Mouse (Mus musculus) limb, embryonic 11.5 days (tissue): Measurements from ENCODE around the gene Nanos2. TPM values are rescaled to one million over a fixed set of nuclear protein-coding genes. Genes with fewer than 3 reads are reported as not detected.
A peak's percentile ranks its signal among the peaks of the same experiment; 100 is the strongest.

Source experiments
- ATAC-seq: fragments of 200-750 bp; cut with Nextera tagmentation; 2 replicates; pipeline ENCODE4 v1.8.0; 2017; ENCODE audit warnings: low read depth; ENCODE audit not compliant: insufficient number of reproducible peaks, low FRiP score, low TSS enrichment
- DNase-seq: peaks from one replicate; pipeline ENCODE4 v3.0.0-alpha.2; 2015; ENCODE audit warnings: low spot score
- H3K27ac ChIP-seq: fragments of 300-500 bp; sonication (generic); replicated peaks from 2 replicates; pipeline ENCODE4 v1.5.1; 2014; ENCODE audit warnings: low read depth, mild to moderate bottlenecking, low read length
- H3K27me3 ChIP-seq: fragments of 300-500 bp; sonication (generic); 2 replicates; pipeline ENCODE4 v1.6.1; 2014; ENCODE audit warnings: mild to moderate bottlenecking, low read length, mixed read lengths; ENCODE audit not compliant: control insufficient read depth, insufficient read depth
- H3K36me3 ChIP-seq: fragments of 300-500 bp; sonication (generic); 2 replicates; pipeline ENCODE4 v1.6.1; 2014; ENCODE audit warnings: mild to moderate bottlenecking, low read length, moderate library complexity, mixed read lengths; ENCODE audit not compliant: control insufficient read depth, insufficient read depth
- H3K4me1 ChIP-seq: fragments of 300-500 bp; sonication (generic); 2 replicates; pipeline ENCODE4 v1.6.1; 2014; ENCODE audit warnings: low read length, mixed read lengths; ENCODE audit not compliant: control insufficient read depth, insufficient read depth
- H3K4me2 ChIP-seq: fragments of 300-500 bp; sonication (generic); 2 replicates; pipeline ENCODE4 v1.6.1; 2014; ENCODE audit warnings: low read depth, mild to moderate bottlenecking, moderate library complexity; ENCODE audit not compliant: severe bottlenecking
- H3K4me3 ChIP-seq: fragments of 300-500 bp; sonication (generic); 2 replicates; pipeline ENCODE4 v1.5.1; 2014; ENCODE audit warnings: low read depth, low read length
- H3K9ac ChIP-seq: fragments of 300-500 bp; sonication (generic); 2 replicates; pipeline ENCODE4 v1.6.1; 2014; ENCODE audit warnings: mild to moderate bottlenecking, low read length
- H3K9me3 ChIP-seq: fragments of 300-500 bp; sonication (generic); 2 replicates; pipeline ENCODE4 v1.6.1; 2016; ENCODE audit warnings: low read length; ENCODE audit not compliant: control insufficient read depth
- WGBS: fragments of 180-500 bp; shearing (Covaris S2); extraction: QIAGEN DNeasy Blood & Tissue Kit; methylation state at CpG from one replicate; pipeline ENCODE4 v1.1.7; 2014; 5-methylcytosine and 5-hydroxymethylcytosine counted together
- polyA plus RNA-seq: library from polyadenylated mRNA; unstranded; fragments of >200 nt; fragmentation: Nextera tagmentation; extraction: Ambion mirVana; gene quantifications from 2 replicates; pipeline ENCODE4 v1.2.1, GENCODE M21; 2014

Nanos2 gene
- polyA plus RNA-seq, result not detected in 2 replicates

GRCm38 (mm10) chr7:18987100-18987499 lies at the start of gene Nanos2:
Gene Nanos2 (plus strand): TSS chr7:18987400.
- Histone ChIP-seq H3K9ac (no peak within 1 kb of the TSS), H3K36me3 (no peaks in the 10 kb centered on the region), H3K9me3 (no peaks in the 10 kb centered on the region), H3K27ac (no peak within 1 kb of the TSS), H3K4me1 (peaks cover 7% of the 10 kb centered on the region; the same call in 1 of the 2 replicates), H3K27me3 (peaks cover 7% of the 10 kb centered on the region), H3K4me2 (no peak within 1 kb of the TSS), H3K4me3 (no peak within 1 kb of the TSS)
- no peak for ATAC-seq
- WGBS, result 68% methylated on average over 2 of the region's 2 CpGs
- DNase-seq, result no peak

GRCm38 (mm10) chr7:18942376-18942775 lies 44.8 kb upstream of the Nanos2 start:
- H3K36me3 ChIP-seq, result no peaks in the 10 kb centered on the region
- no peak overlapping the region for H3K4me2 ChIP-seq
- no peaks in the 10 kb centered on the region for H3K4me1 ChIP-seq

GRCm38 (mm10) chr7:18942815-18943214 lies 44.4 kb upstream of the Nanos2 start:
- H3K9me3 ChIP-seq, result no peaks in the 10 kb centered on the region
- H3K4me2 ChIP-seq, result no peak overlapping the region
- H3K9ac ChIP-seq, result no peak overlapping the region
- H3K4me1 ChIP-seq, result no peaks in the 10 kb centered on the region
- no peaks in the 10 kb centered on the region for H3K36me3 ChIP-seq
- DNase-seq (no peak), ATAC-seq (no peak)
- H3K4me3 ChIP-seq, result no peak overlapping the region
- no peak overlapping the region for H3K27ac ChIP-seq
- 0 out of 2 replicates have a peak, but pooled peaks cover 3% of the 10 kb centered on the region for H3K27me3 ChIP-seq
- 52% methylated on average over 9 of the region's 9 CpGs for WGBS

More at GRCm38 (mm10) chr7:18942376-18942775, 44.8 kb upstream of the Nanos2 start:
- no peak overlapping the region for H3K9ac ChIP-seq
- 0 out of 2 replicates have a peak, but pooled peaks cover 3% of the 10 kb centered on the region for H3K27me3 ChIP-seq
- H3K27ac ChIP-seq, result no peak overlapping the region
- ATAC-seq (no peak), DNase-seq (no peak)
- 26% methylated on average over 1 of the region's 1 CpGs for WGBS
- no peaks in the 10 kb centered on the region for H3K9me3 ChIP-seq
- no peak overlapping the region for H3K4me3 ChIP-seq

- H3K4me2 ChIP-seq, result no peak overlapping the region
- no peaks in the 10 kb centered on the region for H3K4me1 ChIP-seq
- H3K27me3 ChIP-seq, result 0 out of 2 replicates have a peak, but pooled peaks cover 3% of the 10 kb centered on the region
- no peak overlapping the region for H3K9ac ChIP-seq
- no peak for DNase-seq
- H3K9me3 ChIP-seq, result no peaks in the 10 kb centered on the region
- no peak for ATAC-seq
- no peaks in the 10 kb centered on the region for H3K36me3 ChIP-seq
- no peak overlapping the region for H3K4me3 ChIP-seq
- no peak overlapping the region for H3K27ac ChIP-seq
- 78% methylated on average over 6 of the region's 6 CpGs for WGBS
Measured at GRCm38 (mm10) chr7:18948151-18948550, 39.0 kb upstream of the Nanos2 start.

GRCm38 (mm10) chr7:18949781-18950522 lies 37.2 kb upstream of the Nanos2 start:
- Histone ChIP-seq H3K4me1 (no peaks in the 10 kb centered on the region), H3K9ac (no peak overlapping the region), H3K27me3 (0 out of 2 replicates have a peak, but pooled peaks cover 2% of the 10 kb centered on the region), H3K27ac (no peak overlapping the region), H3K36me3 (no peaks in the 10 kb centered on the region), H3K9me3 (no peaks in the 10 kb centered on the region), H3K4me2 (no peak overlapping the region), H3K4me3 (no peak overlapping the region)
- no peak for DNase-seq
- no peak for ATAC-seq
- 42% methylated on average over 12 of the region's 12 CpGs for WGBS

GRCm38 (mm10) chr7:18950523-18951315 lies 36.5 kb upstream of the Nanos2 start:
- no peaks in the 10 kb centered on the region for H3K36me3 ChIP-seq
- ATAC-seq (no peak), DNase-seq (no peak)
- H3K9ac ChIP-seq, result no peak overlapping the region
- no peak overlapping the region for H3K4me2 ChIP-seq
- H3K27ac ChIP-seq, result no peak overlapping the region
- WGBS, result 22% methylated on average over 18 of the region's 18 CpGs
- no peaks in the 10 kb centered on the region for H3K4me1 ChIP-seq
- peaks cover 6% of the 10 kb centered on the region; the same call in 1 of the 2 replicates for H3K27me3 ChIP-seq
- H3K9me3 ChIP-seq, result no peaks in the 10 kb centered on the region
- H3K4me3 ChIP-seq, result no peak overlapping the region

- DNase-seq, result peak; percentile 84
- Histone ChIP-seq H3K9me3 (no peaks in the 10 kb centered on the region), H3K9ac (no peak overlapping the region), H3K27me3 (peaks cover 13% of the 10 kb centered on the region), H3K36me3 (no peaks in the 10 kb centered on the region), H3K4me2 (no peak overlapping the region), H3K27ac (no peak overlapping the region), H3K4me1 (no peaks in the 10 kb centered on the region), H3K4me3 (no peak overlapping the region)
- ATAC-seq, result no peak
- WGBS, result 13% methylated on average over 15 of the region's 15 CpGs
Measured at GRCm38 (mm10) chr7:18951397-18951796, 35.8 kb upstream of the Nanos2 start.

- Histone ChIP-seq H3K4me3 (peak overlapping the region; percentile 35), H3K27ac (no peak overlapping the region), H3K4me1 (peaks cover 4% of the 10 kb centered on the region; the same call in 1 of the 2 replicates), H3K27me3 (peaks cover 73% of the 10 kb centered on the region), H3K9me3 (no peaks in the 10 kb centered on the region), H3K4me2 (peak overlapping the region; percentile 95), H3K9ac (no peak overlapping the region), H3K36me3 (no peaks in the 10 kb centered on the region)
- 1% methylated on average over 70 of the region's 107 CpGs for WGBS
- peak; percentile 57 for DNase-seq
- peak; percentile 67 for ATAC-seq
Measured at GRCm38 (mm10) chr7:18957569-18958383, 29.4 kb upstream of the Nanos2 start.
